ENCODE assay signal across 24 mouse cellular contexts in genomic region chr9:30876552-30876951, GRCm38 (mm10). TPM values are rescaled to one million over a fixed set of nuclear protein-coding genes. Genes with fewer than 3 reads are reported as not detected.
"Had no signal": no experiment of that assay in that cellular context is flagged by ENCODE, and none has a peak within 500 bp of the region (broad histone marks: within the 10 kb centered on the region; RNA-seq: fewer than 3 reads in every experiment).

No protein-coding gene starts in this region.

- H3K36me3 ChIP-seq: heart, embryonic 13.5 days; heart, embryonic 15.5 days; hindbrain, embryonic 13.5 days; hindbrain, embryonic 15.5 days; limb, embryonic 13.5 days; limb, embryonic 15.5 days; liver, embryonic 12.5 days had no signal

- H3K4me3 ChIP-seq: gastrocnemius, adult 2 months; heart, embryonic 13.5 days; heart, embryonic 15.5 days; hindbrain, embryonic 13.5 days; hindbrain, embryonic 15.5 days; limb, embryonic 13.5 days; limb, embryonic 15.5 days; liver, embryonic 12.5 days had no signal

- H3K27me3 ChIP-seq: heart, embryonic 13.5 days; heart, embryonic 15.5 days; hindbrain, embryonic 13.5 days; hindbrain, embryonic 15.5 days; limb, embryonic 13.5 days; limb, embryonic 15.5 days; liver, embryonic 12.5 days had no signal

- H3K4me2 ChIP-seq: heart, embryonic 11.5 days; heart, embryonic 13.5 days; heart, embryonic 15.5 days; hindbrain, embryonic 13.5 days; hindbrain, embryonic 15.5 days; limb, embryonic 13.5 days; limb, embryonic 15.5 days; liver, embryonic 12.5 days had no signal

- DNase-seq: gastrocnemius, postnatal 10 days; gastrocnemius, postnatal 25 days; heart, adult 18-20 months; heart, postnatal 14 days; heart, postnatal 36 days; kidney, adult 18-20 months; kidney, adult 8-10 months; kidney, postnatal 10 days; kidney, postnatal 25 days; kidney, postnatal 4 days; layer of hippocampus, adult 9-11 months; layer of hippocampus, postnatal 36 days; left cerebral cortex, postnatal 4 days had no signal

- H3K9me3 ChIP-seq: heart, embryonic 13.5 days; heart, embryonic 15.5 days; hindbrain, embryonic 13.5 days; hindbrain, embryonic 15.5 days; limb, embryonic 13.5 days; limb, embryonic 15.5 days; liver, embryonic 12.5 days had no signal

- H3K27ac ChIP-seq: gastrocnemius, adult 2 months; heart, embryonic 13.5 days; heart, embryonic 15.5 days; hindbrain, embryonic 13.5 days; hindbrain, embryonic 15.5 days; hindbrain, postnatal 0 days; limb, embryonic 13.5 days; limb, embryonic 15.5 days; liver, embryonic 12.5 days had no signal

- ATAC-seq: hindbrain, postnatal 0 days; liver, embryonic 12.5 days had no signal

- H3K4me1 ChIP-seq: hindbrain, embryonic 13.5 days; hindbrain, embryonic 15.5 days; limb, embryonic 13.5 days; limb, embryonic 15.5 days; liver, embryonic 12.5 days had no signal

- H3K9ac ChIP-seq: heart, embryonic 13.5 days; heart, embryonic 15.5 days; hindbrain, embryonic 13.5 days; hindbrain, embryonic 15.5 days; limb, embryonic 13.5 days; limb, embryonic 15.5 days; liver, embryonic 12.5 days had no signal

RNA-seq across cellular contexts. Expression of gene Adamts15, which starts 45.7 kb away (rescaled TPM):
- total RNA-seq: granulocyte monocyte progenitor cell, adult 5-6 weeks had no signal
